Mouse (Mus musculus) large intestine, adult 2 months (tissue): ENCODE measurements around the gene Eno2. TPM values are rescaled to one million over a fixed set of nuclear protein-coding genes. Genes with fewer than 3 reads are reported as not detected.
"Not testable (repeated sequence)": the region's sequence is repeated elsewhere in the genome, so short reads cannot be mapped to it uniquely, and the experiment has no call there.

Source experiments
- DNase-seq: peaks from one replicate; pipeline ENCODE4 v3.0.0-alpha.2; 2012; ENCODE audit warnings: low read depth, low spot score
- WGBS: fragments of 180-500 bp; shearing (Covaris S2); methylation state at CpG from one replicate; pipeline ENCODE4 v1.1.7; 2018; 5-methylcytosine and 5-hydroxymethylcytosine counted together
- polyA plus RNA-seq: library from polyadenylated mRNA; depleted of rRNA; stranded (reverse); fragments of >200 nt; gene quantifications from 2 replicates; pipeline ENCODE4 v1.2.3, GENCODE M21; 2012; rRNA removed

Gene Eno2
- 3.2 and 4.2 TPM in 2 replicates for polyA plus RNA-seq

DNA sequence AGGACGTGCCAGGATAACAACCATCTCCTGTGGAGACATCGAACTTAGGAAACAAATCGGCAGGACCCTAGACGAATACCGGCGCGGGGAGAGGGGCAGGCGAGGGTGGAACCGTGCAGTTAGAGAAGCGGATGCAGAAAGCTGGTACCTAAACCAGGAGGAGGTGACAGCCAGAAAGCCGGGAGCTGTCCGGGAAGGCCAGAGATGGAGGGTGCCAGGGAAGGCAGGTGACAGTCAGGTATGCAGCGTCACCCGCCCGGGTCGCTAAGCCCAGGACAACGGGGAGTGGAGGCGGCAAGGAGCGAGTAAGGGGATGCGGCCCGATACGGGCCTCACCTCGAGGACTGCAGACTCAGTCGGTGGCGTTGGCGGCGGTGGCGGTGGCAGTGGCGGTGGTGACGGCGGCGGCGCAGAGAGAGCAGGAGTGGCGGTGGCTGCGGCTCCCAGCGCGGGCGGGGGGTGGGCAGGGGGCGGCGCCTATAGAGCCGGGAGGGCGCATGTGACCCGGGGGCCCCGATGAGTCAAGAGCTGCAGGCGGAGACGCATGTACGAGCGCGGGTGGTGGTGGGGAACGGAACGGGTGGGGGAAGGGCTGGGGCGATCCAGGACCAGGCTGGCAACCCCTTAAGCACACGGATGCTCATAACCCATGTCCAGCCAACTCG is at the start of gene Eno2:
TSS of gene Eno2 (minus strand) at position 573 of the 665 bp plus-strand sequence.
- under 1% methylated on average over 54 of the region's 54 CpGs for WGBS
- DNase-seq, result no peak

DNA sequence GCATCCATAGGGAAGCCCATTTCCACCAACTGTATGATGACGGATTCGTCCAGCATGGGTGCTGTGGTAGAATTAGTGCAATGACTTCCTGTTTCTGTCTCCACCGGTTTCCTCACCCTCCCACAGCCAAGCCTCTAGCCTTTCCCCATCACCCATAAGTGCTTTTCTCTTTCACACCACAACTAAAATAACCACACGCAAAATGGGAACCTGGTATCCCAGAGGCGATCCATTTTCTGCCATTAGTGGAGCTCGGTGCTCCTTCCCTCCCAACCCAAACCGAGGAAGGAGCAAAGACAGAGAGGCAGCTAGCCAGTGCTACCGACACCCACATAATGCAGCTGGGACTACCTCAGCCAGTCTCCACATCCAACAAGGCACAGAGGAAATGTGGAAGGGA is 48.5 kb upstream of the Eno2 start:
- 84% methylated on average over 8 of the region's 8 CpGs for WGBS

DNA sequence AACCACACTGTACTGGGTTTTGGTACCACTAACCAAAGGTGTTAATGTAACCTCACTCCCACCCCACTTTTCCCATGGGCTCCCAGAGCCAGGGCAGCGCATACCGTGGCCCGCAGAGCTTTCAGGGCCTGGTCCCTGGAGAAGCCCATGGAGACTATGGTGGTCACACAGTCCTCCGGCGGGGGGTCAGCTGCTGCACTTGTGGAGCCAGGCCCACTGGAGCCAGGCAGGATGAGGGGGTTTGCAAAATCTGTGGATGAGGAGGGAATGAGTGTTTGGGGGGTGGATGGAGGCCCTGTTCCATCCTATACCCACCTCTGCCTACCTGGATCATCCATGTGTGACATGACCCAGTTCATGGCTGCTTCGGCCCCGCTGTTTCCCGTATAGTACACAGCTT is 48.1 kb upstream of the Eno2 start:
- DNase-seq, result no peak
- 95% methylated on average over 8 of the region's 8 CpGs for WGBS

More for the DNA sequence above, 48.5 kb upstream of the Eno2 start:
- DNase-seq, result no peak

DNA sequence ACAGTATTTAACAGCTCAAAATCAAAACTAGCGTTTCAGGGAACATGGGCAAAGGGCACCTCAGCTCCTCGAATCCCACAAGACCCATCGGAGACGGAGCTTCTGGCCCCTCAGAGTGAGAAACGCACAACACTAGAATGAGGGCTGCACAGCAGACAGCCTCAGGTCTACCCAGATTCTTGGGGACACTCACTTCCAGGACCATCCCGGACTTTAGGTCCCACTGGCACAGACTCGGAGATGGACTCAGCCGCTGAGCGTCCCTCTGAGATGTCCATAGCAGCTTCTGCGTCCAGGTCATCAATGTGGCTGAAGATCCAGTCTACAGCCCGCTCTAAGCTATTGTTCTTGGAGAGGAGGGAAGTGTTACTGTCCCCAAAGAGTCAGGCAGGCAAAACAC is 47.7 kb upstream of the Eno2 start:
- no peak for DNase-seq

DNA sequence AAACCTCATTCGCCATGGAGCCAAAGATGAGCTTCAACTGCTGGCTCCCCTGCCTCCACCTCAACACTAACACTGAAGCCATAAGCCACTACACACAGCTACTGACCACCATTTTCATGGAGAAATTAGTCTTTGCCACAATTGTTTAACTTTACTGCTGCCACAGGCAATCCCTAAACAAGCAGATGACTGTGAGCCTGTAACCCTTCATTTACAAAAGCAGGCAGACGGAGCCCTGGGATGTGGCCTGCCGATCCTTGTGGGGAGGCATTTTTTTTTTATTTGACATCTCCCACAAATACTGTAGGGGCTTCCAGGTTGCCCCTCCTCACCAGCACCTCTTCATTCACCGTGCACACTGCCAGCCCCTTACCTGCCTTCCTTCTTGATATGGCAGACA is 47.1 kb upstream of the Eno2 start:
- no peak for DNase-seq
- WGBS, result 92% methylated on average over 4 of the region's 4 CpGs

More for the DNA sequence above, 47.7 kb upstream of the Eno2 start:
- WGBS, result 97% methylated on average over 11 of the region's 11 CpGs

DNA sequence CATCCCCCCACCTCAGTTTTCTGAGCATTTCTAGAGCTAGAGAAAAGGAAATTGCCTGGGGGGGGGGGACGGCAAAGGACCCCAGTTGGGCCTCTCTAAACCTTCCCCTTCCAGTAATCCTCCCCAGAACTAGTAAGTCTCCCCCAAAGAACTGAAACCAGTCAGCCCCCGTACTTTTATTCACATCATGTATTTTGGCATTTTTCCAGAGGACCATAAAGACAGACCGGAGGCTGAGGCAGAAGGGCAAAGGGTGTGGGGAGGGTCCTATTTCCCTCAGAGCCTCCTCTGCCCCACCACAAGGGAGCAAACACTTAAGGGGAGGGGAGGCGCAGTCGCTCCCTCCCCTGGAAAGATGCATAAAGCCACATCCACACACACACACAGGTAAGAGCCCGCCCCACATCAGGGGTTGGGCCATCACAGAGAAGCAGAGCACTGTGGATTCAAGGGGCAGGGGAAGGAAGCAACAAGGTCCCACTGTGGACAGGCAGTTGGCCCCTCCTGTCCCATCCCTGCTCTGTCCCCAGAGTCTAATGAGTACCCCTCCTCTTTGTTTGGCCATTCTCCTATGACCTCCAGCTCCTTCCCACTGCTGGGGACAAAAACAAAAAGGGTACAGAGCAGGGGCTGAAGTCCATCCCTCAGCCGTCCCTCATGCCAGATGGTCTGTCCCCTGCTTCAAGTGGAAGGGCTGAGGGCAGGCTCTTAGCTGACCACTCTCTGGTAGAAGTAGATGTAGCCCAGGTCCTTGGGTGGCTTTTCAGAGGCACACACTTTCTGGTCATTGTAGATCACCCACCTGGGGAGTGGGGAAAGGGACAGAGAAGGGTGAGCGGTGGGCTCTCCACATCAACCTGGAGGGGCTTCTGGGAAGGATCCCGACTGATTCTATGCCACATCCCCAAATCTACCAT is 45.6 kb upstream of the Eno2 start:
- WGBS, result 59% methylated on average over 9 of the region's 9 CpGs
- no peak for DNase-seq

DNA sequence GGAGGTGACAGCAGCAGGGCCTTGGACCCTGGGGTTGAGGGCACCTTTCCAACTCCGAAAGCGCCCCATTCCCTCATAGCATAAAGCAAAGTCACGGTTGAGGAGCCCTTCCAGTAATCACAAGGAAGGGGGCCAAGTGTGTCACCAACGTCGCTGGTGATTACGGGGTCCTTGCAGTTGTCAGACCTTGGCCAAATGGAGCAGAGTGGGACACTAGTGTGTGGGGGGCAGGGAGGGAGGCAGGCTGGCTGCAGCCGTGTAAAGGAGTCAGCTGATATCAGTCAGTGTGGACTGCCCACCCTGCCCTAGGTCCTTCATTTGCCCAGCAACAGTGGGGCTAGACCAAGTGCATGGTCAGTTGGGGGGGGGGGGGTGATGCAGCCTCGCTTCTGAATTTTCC is 45.0 kb upstream of the Eno2 start:
- WGBS, result 26% methylated on average over 8 of the region's 8 CpGs
- DNase-seq, result no peak

DNA sequence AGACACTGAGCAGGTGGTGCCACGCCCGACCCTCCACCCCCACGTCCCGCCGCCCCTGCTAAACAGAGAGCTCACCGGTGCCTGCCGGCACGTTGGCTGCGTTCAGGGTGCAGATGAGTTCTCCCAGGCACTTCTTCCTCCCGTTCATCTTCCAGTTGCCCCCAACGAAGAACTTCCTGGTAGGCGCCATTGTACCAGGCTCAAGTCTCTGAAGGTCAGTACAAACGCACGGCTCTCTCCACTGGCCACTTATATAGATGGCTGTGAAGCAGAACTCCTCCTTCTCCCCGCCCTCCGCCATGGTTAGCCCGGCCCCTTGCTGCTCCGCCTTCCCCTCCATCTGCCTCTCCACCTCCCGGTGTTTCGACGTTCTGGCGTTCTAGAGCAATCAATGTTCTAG is 44.5 kb upstream of the Eno2 start, which contains the start of gene Tpi1:
TSS of gene Tpi1 (minus strand) at position 364 of the 400 bp plus-strand sequence.
- DNase-seq, result no peak
- WGBS, result under 1% methylated on average over 22 of the region's 22 CpGs

DNA sequence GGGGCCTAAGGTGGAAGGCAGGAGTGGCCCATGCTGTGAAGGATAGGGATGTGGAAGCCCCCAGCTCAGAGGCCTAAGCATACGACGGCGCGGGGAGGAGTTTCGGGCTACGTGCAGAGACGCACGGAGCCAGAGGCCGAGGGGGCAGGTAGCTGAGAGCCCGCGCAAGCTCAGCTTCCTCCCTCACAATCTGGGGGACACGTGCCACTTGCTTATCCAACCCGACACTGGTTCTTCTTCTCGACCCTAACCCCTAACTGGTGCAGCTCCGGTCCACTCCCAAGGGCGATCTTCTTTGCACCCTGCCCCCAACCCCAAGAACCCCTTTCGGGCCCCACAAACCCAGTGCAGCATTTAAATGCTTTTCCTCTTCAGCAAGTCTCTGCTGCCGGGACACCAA is 44.0 kb upstream of the Eno2 start:
- under 1% methylated on average over 18 of the region's 18 CpGs for WGBS
- no peak for DNase-seq

DNA sequence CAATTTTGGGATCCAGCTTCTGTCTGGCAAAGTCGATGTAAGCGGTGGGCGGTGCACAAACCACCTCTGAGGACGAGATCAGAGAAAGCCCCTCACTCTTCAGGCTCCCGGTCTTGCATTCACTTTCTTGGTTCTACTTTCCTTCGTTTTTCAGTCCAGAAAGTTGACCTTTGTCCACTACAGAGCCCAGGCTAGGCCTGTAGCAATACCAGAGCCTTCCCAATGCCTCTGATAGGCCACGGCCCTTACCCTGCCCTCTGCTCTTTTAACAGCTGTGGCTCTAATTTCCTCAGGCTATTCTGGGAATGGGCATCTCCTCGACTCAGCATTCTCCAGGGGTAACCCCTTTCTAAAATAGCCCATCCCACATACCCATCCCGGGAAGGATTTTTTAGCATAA is 43.4 kb upstream of the Eno2 start:
- 14% methylated on average over 9 of the region's 9 CpGs for WGBS

DNA sequence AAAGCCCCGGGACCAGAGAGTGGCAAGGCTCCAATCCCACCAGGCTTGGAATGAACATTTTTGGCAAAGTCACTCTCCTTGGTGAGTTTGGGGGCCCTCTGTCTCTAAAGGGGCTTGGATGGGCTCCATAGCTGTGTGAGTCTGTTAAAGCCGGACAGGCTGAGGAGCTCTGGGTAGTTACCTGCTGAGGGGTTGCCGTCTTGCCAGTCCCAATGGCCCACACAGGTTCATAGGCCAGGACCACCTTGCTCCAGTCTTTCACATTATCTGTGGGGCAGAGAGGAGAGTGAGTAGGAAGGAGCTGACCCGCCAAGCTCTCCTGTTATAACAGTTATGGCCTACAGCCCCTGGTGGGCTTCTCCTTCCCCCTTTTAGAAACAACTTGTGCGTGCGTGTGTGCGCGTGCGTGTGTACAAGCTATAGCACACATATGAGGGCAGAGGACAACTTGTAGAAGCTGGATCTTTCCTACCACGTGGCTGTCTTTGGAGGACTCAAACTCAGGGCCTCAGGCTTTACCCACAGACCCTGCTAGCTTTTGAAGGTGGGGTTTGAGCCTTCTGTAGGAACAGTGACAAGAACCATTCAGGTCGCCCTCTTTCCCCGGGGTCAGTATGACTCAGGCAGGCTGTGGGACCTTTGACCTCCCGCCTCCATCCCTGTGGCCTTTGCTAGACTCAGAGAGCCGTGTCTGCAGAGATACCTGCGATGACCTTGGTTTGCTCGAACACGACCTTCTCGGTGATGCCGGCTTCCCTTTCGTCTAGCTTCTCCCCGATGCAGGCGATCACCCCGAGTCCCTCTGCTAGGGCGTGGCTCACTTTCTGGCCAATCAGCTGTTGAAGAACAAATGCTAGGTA is 42.5 kb upstream of the Eno2 start:
- WGBS, result 66% methylated on average over 24 of the region's 24 CpGs
- no peak for DNase-seq

More for the DNA sequence above, 43.4 kb upstream of the Eno2 start:
- DNase-seq, result no peak

DNA sequence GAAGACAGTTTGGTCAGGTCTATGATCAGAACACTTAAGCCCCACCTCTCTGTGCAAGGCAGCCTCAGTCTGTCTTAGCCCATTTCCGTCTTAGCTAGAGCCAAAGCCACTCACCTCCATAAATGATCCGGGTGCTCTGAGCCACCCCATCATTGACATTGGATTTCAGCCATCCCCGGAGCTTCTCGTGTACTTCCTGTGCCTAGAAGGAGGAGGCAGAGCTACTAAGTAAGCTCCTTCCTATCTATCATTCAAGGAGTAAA is 41.9 kb upstream of the Eno2 start:
- 18% methylated on average over 4 of the region's 4 CpGs for WGBS
- no peak for DNase-seq

DNA sequence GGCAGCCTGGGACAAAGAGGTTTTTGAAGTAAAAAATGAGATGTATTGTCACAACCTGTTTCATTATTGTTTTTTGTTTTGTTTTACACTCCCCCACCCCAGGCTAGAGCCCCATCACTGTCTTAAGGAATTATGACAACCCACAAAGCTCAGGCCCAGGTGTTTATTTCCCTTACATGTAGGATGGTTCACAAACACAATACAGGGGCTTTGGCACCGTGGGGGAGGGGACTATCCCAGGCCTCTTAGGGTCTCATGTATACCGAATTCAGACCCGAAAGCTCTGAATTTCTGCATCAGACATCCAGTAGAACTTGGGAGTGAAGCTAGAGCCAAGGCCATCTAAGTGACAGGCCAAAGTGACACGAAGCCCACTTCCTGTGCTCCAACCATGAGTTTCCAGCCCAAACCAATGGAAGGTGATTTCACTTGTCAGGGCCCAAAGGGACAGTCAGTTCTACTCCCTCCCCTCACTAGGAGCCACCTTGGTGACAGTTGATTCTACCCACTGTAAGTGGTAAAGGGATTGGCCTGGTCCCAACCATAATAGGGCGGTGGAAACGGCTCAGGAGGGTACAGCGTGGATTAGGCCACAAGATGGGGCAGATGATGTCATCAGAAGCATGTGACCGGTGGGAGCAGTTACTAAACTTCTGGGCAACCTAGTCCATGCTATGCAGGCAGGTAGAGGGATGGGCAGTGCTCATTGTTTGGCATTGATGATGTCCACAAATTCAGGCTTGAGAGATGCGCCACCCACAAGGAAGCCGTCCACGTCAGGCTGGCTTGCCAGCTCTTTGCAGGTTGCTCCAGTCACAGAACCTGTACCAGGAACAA is 41.3 kb upstream of the Eno2 start:
- WGBS, result 73% methylated on average over 11 of the region's 11 CpGs
- DNase-seq, result not testable (repeated sequence)

DNA sequence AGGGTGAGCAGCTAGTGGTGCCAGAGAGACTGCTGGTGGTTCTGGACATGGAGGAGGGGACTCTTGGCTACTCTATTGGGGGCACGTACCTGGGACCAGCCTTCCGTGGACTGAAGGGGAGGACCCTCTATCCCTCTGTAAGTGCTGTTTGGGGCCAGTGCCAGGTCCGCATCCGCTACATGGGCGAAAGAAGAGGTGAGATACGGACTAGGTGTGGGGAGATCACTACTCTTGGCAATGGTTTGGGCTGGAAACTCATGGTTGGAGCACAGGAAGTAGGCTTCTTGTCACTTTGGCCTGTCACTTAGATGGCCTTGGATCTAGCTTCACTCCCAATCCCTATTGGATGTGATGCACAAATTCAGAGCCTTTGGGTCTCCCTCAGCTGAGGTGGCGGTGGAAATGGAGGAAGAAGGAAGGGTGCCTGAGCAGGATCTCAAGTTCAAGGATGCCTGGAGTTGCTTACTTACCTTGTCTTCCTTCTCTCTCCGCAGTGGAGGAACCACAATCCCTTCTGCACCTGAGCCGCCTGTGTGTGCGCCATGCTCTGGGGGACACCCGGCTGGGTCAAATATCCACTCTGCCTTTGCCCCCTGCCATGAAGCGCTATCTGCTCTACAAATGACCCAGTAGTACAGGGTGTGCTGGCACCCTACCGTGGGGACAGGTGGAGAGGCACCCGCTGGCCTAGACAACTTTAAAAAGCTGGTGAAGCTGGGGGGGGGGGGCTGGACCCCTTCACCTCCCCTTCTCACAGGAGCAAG is 40.5 kb upstream of the Eno2 start:
- DNase-seq, result no peak
- WGBS, result 50% methylated on average over 14 of the region's 14 CpGs

DNA sequence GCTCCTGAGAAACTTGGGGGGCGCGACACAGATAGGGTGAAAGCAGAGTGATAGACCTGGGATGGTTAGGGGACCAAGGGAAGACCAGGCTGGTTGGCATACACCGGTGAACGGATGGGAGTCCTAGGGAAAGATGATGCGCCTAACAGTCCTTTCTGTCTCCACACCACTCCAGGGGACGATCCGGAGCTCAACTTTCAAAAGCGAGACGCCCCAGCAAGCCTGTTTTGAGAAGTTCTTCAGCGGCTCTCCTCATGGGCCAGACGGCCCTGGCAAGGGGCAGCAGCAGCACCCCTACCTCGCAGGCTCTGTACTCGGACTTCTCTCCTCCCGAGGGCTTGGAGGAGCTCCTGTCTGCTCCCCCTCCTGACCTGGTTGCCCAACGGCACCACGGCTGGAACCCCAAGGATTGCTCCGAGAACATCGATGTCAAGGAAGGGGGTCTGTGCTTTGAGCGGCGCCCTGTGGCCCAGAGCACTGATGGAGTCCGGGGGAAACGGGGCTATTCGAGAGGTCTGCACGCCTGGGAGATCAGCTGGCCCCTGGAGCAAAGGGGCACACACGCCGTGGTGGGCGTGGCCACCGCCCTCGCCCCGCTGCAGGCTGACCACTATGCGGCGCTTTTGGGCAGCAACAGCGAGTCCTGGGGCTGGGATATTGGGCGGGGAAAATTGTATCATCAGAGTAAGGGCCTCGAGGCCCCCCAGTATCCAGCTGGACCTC is 39.7 kb upstream of the Eno2 start:
- no peak for DNase-seq

DNA sequence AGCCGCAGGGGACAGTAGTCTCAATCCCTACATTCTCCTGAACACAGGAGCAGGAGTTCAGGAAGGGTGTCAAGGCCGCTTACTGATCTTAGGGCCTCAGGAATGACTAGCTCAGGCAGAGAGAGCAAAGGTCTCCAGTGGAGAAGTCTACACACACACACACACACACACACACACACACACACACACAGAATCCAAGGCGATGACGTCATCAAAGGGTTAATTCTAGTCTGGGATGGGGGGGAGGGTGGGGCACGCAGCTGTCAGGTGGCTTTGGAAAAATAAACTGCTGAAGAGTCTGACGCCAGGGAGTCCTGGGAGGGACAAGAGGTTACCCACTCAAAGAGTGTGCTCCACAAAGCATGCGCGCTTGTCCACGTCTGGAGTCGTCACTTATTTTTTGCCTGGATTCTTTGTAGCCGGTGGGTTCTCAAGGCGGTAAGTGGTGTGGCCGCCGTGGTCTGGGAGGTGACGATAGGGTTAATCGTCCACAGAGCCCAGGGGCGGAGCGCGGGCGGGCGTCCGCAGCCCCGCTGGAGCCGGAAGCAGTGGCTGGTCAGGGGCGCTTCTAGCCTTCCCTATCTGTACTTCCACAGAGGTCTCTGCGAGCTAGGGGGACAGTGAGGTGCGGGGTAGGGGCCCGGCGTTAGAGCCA is 39.0 kb upstream of the Eno2 start, which contains the start of gene Spsb2:
TSS of gene Spsb2 (plus strand) at position 304 of the 655 bp plus-strand sequence.
- WGBS, result 1% methylated on average over 29 of the region's 29 CpGs
- no peak for DNase-seq

More for the DNA sequence above, 39.7 kb upstream of the Eno2 start:
- under 1% methylated on average over 35 of the region's 35 CpGs for WGBS

DNA sequence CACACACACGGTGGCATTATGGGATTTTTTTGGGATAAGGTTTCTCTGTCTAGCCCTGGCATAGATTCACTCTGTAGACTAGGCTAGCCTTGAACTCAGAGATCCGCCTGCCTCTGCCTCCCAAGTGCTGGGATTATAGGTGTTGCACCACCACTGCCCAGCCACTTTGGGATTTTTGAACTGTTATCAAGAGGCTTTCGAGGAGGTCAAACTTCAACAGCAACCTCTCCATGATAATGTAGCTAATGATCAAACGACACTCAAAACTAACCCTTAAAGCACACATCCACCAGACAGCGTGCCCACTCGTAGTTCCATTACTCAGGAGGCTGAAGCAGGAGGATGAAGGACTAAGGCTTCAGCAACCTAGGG is 38.5 kb upstream of the Eno2 start:
- DNase-seq, result no peak
- WGBS, result 46% methylated on average over 6 of the region's 6 CpGs
